Mouse (Mus musculus): ENCODE results near the gene Gps2. TPM values are rescaled to one million over a fixed set of nuclear protein-coding genes. Genes with fewer than 3 reads are reported as not detected.
"Not testable (repeated sequence)": the region's sequence is repeated elsewhere in the genome, so short reads cannot be mapped to it uniquely, and the experiment has no call there.

Gene Gps2
- polyA plus RNA-seq, 1 experiment from 2014 or later = 95.8 TPM

- Histone ChIP-seq H3K9me3 (ENCODE audit: control insufficient read depth, low read length) (no peaks in the 10 kb centered on the region), H3K4me1 (ENCODE audit: control insufficient read depth, insufficient read depth, low read length) (no peaks in the 10 kb centered on the region), H3K4me2 (no peak overlapping the region), H3K9ac (ENCODE audit: low read length) (no peak overlapping the region), H3K27me3 (ENCODE audit: control insufficient read depth, insufficient read depth, low read length) (no peaks in the 10 kb centered on the region), H3K36me3 (ENCODE audit: control insufficient read depth, insufficient read depth, low read length) (no peaks in the 10 kb centered on the region), H3K4me3 (ENCODE audit: low read depth, low read length) (no peak overlapping the region), H3K27ac (ENCODE audit: low read depth, low read length) (no peak overlapping the region)
- 98% methylated on average over 2 of the region's 2 CpGs for WGBS
- DNase-seq (ENCODE audit: low spot score, missing footprints) (no peak), ATAC-seq (ENCODE audit: low FRiP score) (no peak)
Measured at GRCm38 (mm10) chr11:69927501-69927900, 13.8 kb downstream of the Gps2 start.

DNA sequence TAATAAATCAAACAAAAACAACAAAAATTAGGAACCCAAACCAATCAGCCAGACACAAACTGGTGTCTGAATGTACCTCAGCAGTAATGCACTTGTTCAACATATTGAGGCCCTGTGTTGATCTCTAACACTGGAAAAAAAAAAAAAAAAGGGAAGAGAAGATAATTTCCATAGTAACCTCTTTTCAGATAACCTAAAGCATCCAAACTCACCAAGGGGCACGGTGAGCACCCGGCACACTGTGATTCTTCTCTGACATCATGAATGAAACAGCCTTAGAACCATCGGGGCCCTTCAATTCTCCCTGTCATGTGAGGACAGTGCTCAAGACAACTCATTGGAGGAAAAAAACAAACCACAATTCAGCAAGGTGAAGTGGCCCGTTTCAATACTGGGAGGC is 16.0 kb downstream of the Gps2 start:
- no peaks in the 10 kb centered on the region for H3K9me3 ChIP-seq (ENCODE audit: control insufficient read depth, low read length)
- H3K27me3 ChIP-seq (ENCODE audit: control insufficient read depth, insufficient read depth, low read length) = peaks cover 4% of the 10 kb centered on the region; the same call in 1 of the 2 replicates
- no peak overlapping the region for H3K9ac ChIP-seq (ENCODE audit: low read length)
- no peak overlapping the region for H3K27ac ChIP-seq (ENCODE audit: low read depth, low read length)
- H3K4me3 ChIP-seq (ENCODE audit: low read depth, low read length) = no peak overlapping the region
- ATAC-seq (ENCODE audit: low FRiP score) (no peak), DNase-seq (ENCODE audit: low spot score, missing footprints) (no peak)
- WGBS = 84% methylated on average over 4 of the region's 4 CpGs
- H3K36me3 ChIP-seq (ENCODE audit: control insufficient read depth, insufficient read depth, low read length) = no peaks in the 10 kb centered on the region
- no peak overlapping the region for H3K4me2 ChIP-seq
- no peaks in the 10 kb centered on the region for H3K4me1 ChIP-seq (ENCODE audit: control insufficient read depth, insufficient read depth, low read length)

GRCm38 (mm10) chr11:69930176-69930575 is 16.5 kb downstream of the Gps2 start:
- H3K4me1 ChIP-seq (ENCODE audit: control insufficient read depth, insufficient read depth, low read length); H3K9ac ChIP-seq (ENCODE audit: low read length); H3K36me3 ChIP-seq (ENCODE audit: control insufficient read depth, insufficient read depth, low read length); H3K9me3 ChIP-seq (ENCODE audit: control insufficient read depth, low read length); H3K4me3 ChIP-seq (ENCODE audit: low read depth, low read length); H3K4me2 ChIP-seq; H3K27ac ChIP-seq (ENCODE audit: low read depth, low read length); H3K27me3 ChIP-seq (ENCODE audit: control insufficient read depth, insufficient read depth, low read length); ATAC-seq (ENCODE audit: low FRiP score); DNase-seq (ENCODE audit: low spot score, missing footprints): not testable (repeated sequence)
- WGBS = 87% methylated on average over 8 of the region's 8 CpGs

- Histone ChIP-seq H3K4me3 (ENCODE audit: low read depth, low read length) (no peak overlapping the region), H3K4me1 (ENCODE audit: control insufficient read depth, insufficient read depth, low read length) (peaks cover 6% of the 10 kb centered on the region)
- no peak for ATAC-seq (ENCODE audit: low FRiP score)
Measured at GRCm38 (mm10) chr11:69930967-69931537, 17.4 kb downstream of the Gps2 start.

DNA sequence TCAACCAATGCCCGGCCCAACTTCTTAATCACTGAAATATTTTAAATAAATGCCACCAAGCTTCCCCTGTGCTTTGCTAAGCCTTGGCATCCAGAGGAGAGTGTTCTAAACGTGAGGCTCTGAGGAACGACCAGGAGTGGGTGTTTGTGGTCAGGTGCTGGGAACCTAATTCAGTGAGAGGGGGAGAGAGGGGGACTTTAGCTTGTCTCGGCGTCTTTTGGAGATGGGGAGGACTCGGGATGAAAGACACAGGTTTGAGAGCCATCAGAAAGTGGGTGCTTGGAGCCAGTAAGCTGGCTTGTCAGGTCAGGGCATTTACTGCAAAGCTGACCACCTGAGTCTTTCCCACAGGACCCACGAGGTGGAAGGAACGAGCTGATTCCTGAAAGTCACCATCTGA is 18.1 kb downstream of the Gps2 start:
- H3K9ac ChIP-seq (ENCODE audit: low read length) = no peak overlapping the region
- H3K27ac ChIP-seq (ENCODE audit: low read depth, low read length) = no peak overlapping the region
- H3K9me3 ChIP-seq (ENCODE audit: control insufficient read depth, low read length) = no peaks in the 10 kb centered on the region
- H3K4me3 ChIP-seq (ENCODE audit: low read depth, low read length) = no peak overlapping the region
- no peak for DNase-seq (ENCODE audit: low spot score, missing footprints)
- H3K4me2 ChIP-seq = no peak overlapping the region
- ATAC-seq (ENCODE audit: low FRiP score) = no peak
- peaks cover 22% of the 10 kb centered on the region for H3K27me3 ChIP-seq (ENCODE audit: control insufficient read depth, insufficient read depth, low read length)
- WGBS = 72% methylated on average over 8 of the region's 8 CpGs
- peaks cover 10% of the 10 kb centered on the region for H3K4me1 ChIP-seq (ENCODE audit: control insufficient read depth, insufficient read depth, low read length)
- no peaks in the 10 kb centered on the region for H3K36me3 ChIP-seq (ENCODE audit: control insufficient read depth, insufficient read depth, low read length)

More at GRCm38 (mm10) chr11:69930967-69931537, 17.4 kb downstream of the Gps2 start:
- H3K27me3 ChIP-seq (ENCODE audit: control insufficient read depth, insufficient read depth, low read length) = peaks cover 14% of the 10 kb centered on the region
- DNase-seq (ENCODE audit: low spot score, missing footprints) = no peak
- H3K36me3 ChIP-seq (ENCODE audit: control insufficient read depth, insufficient read depth, low read length) = no peaks in the 10 kb centered on the region
- no peaks in the 10 kb centered on the region for H3K9me3 ChIP-seq (ENCODE audit: control insufficient read depth, low read length)
- no peak overlapping the region for H3K9ac ChIP-seq (ENCODE audit: low read length)
- no peak overlapping the region for H3K27ac ChIP-seq (ENCODE audit: low read depth, low read length)
- no peak overlapping the region for H3K4me2 ChIP-seq
- 81% methylated on average over 3 of the region's 3 CpGs for WGBS

DNA sequence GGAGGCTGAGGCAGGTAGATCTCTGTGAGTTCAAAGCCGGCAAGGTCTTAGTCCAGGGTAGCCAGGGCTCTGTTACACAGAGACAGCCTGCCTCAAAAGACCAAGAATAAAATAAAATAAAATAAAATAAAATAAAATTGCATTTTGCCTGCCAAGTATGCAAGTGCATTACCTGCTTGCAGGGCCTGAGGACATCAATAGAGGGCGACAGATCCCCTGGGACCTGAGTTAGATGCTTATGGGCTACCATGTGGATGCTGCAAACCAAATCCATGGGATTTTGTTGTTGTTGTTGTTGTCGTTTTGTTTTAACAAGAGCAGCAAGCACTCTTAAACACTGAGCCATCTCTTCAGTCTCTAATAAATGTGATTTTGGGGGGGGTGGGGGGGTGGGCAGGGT is 18.6 kb downstream of the Gps2 start:
- no peak overlapping the region for H3K27ac ChIP-seq (ENCODE audit: low read depth, low read length)
- H3K4me2 ChIP-seq = no peak overlapping the region
- H3K4me3 ChIP-seq (ENCODE audit: low read depth, low read length) = no peak overlapping the region
- H3K36me3 ChIP-seq (ENCODE audit: control insufficient read depth, insufficient read depth, low read length) = no peaks in the 10 kb centered on the region
- peaks cover 10% of the 10 kb centered on the region for H3K4me1 ChIP-seq (ENCODE audit: control insufficient read depth, insufficient read depth, low read length)
- ATAC-seq (ENCODE audit: low FRiP score) = no peak
- peak; percentile 71 for DNase-seq (ENCODE audit: low spot score, missing footprints)
- peaks cover 26% of the 10 kb centered on the region for H3K27me3 ChIP-seq (ENCODE audit: control insufficient read depth, insufficient read depth, low read length)
- 38% methylated on average over 3 of the region's 3 CpGs for WGBS
- H3K9me3 ChIP-seq (ENCODE audit: control insufficient read depth, low read length) = no peaks in the 10 kb centered on the region
- H3K9ac ChIP-seq (ENCODE audit: low read length) = no peak overlapping the region

GRCm38 (mm10) chr11:69933066-69933465 is 19.4 kb downstream of the Gps2 start:
- Histone ChIP-seq H3K27ac (ENCODE audit: low read depth, low read length) (no peak overlapping the region), H3K36me3 (ENCODE audit: control insufficient read depth, insufficient read depth, low read length) (no peaks in the 10 kb centered on the region), H3K4me1 (ENCODE audit: control insufficient read depth, insufficient read depth, low read length) (peaks cover 10% of the 10 kb centered on the region), H3K4me2 (no peak overlapping the region), H3K27me3 (ENCODE audit: control insufficient read depth, insufficient read depth, low read length) (peaks cover 33% of the 10 kb centered on the region), H3K9ac (ENCODE audit: low read length) (no peak overlapping the region), H3K9me3 (ENCODE audit: control insufficient read depth, low read length) (no peaks in the 10 kb centered on the region), H3K4me3 (ENCODE audit: low read depth, low read length) (no peak overlapping the region)
- WGBS = 75% methylated on average over 4 of the region's 4 CpGs
- ATAC-seq (ENCODE audit: low FRiP score) (no peak), DNase-seq (ENCODE audit: low spot score, missing footprints) (peak; percentile 83)

DNA sequence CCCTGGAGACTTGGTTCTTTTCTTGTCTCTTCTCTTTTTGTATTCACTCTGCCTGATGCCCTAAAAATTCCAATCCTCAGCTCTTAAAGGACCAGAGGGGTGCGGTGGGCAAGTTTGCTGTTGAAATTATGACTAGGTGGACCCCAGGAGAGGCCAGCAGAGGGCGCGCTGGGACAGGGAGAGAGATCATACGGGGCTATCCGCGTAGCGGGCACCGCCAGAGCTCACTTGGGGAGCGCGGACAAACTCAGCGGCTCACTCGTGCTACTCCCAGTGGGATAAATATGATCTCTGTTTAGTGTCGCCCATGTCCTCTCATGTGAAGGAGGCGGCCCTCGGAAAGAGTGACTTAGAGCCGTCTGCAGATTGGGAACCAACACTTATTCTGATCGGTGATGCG is 20.5 kb downstream of the Gps2 start:
- H3K4me1 ChIP-seq (ENCODE audit: control insufficient read depth, insufficient read depth, low read length) = peaks cover 10% of the 10 kb centered on the region
- H3K4me3 ChIP-seq (ENCODE audit: low read depth, low read length) = peak overlapping the region; percentile 7
- no peak overlapping the region for H3K27ac ChIP-seq (ENCODE audit: low read depth, low read length)
- peaks cover 39% of the 10 kb centered on the region for H3K27me3 ChIP-seq (ENCODE audit: control insufficient read depth, insufficient read depth, low read length)
- no peak overlapping the region for H3K9ac ChIP-seq (ENCODE audit: low read length)
- no peaks in the 10 kb centered on the region for H3K9me3 ChIP-seq (ENCODE audit: control insufficient read depth, low read length)
- under 1% methylated on average over 18 of the region's 18 CpGs for WGBS
- H3K4me2 ChIP-seq = peak overlapping the region; percentile 34
- no peaks in the 10 kb centered on the region for H3K36me3 ChIP-seq (ENCODE audit: control insufficient read depth, insufficient read depth, low read length)
- ATAC-seq (ENCODE audit: low FRiP score) = peak; percentile 36; the same call in 1 of the 2 replicates
- peak; percentile 99 for DNase-seq (ENCODE audit: low spot score, missing footprints)

DNA sequence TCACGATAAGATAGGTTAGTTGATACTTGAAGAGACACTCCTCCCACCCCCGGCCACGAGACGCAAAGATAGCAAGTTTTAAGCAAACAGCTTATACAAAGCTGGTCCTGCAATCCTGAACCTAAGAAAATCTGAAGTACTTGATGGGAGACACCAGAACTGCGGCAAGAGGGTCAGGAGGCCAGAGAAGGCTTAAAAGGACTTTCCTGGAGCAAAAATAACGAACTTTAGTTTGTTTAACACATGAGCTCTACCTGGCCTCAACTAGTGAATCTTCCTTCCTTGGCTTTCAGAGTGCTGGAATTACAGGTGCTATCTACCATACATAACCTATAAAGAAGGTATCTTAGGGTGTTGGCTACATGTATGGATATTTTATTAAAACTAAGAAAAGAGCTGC is 21.0 kb downstream of the Gps2 start:
- peak; percentile 92 for DNase-seq (ENCODE audit: low spot score, missing footprints)
- WGBS = 18% methylated on average over 6 of the region's 6 CpGs
- ATAC-seq (ENCODE audit: low FRiP score) = no peak
- H3K27me3 ChIP-seq (ENCODE audit: control insufficient read depth, insufficient read depth, low read length) = peaks cover 39% of the 10 kb centered on the region
- H3K9me3 ChIP-seq (ENCODE audit: control insufficient read depth, low read length) = no peaks in the 10 kb centered on the region
- no peaks in the 10 kb centered on the region for H3K36me3 ChIP-seq (ENCODE audit: control insufficient read depth, insufficient read depth, low read length)
- H3K4me1 ChIP-seq (ENCODE audit: control insufficient read depth, insufficient read depth, low read length) = peaks cover 10% of the 10 kb centered on the region
- H3K9ac ChIP-seq (ENCODE audit: low read length) = no peak overlapping the region
- no peak overlapping the region for H3K27ac ChIP-seq (ENCODE audit: low read depth, low read length)
- peak overlapping the region; percentile 34 for H3K4me2 ChIP-seq
- 0 out of 2 replicates have a peak overlapping the region, but pooled peaks have one; percentile 7 for H3K4me3 ChIP-seq (ENCODE audit: low read depth, low read length)

Data from midbrain, embryonic 11.5 days (tissue).